Mouse (Mus musculus) hindbrain, postnatal 0 days (tissue): ENCODE measurements around the gene Gm20388. TPM values are rescaled to one million over a fixed set of nuclear protein-coding genes. Genes with fewer than 3 reads are reported as not detected.

Experiments
- ATAC-seq: fragments of 200-750 bp; cut with Nextera tagmentation; 2 replicates; pipeline ENCODE4 v1.8.0; 2017; ENCODE audit warnings: mild to moderate bottlenecking, moderate TSS enrichment, moderate library complexity
- DNase-seq: peaks from one replicate; pipeline ENCODE4 v3.0.0-alpha.2; 2015; ENCODE audit warnings: low spot score
- H3K27ac ChIP-seq: fragments of 300-500 bp; sonication (generic); 2 replicates; pipeline ENCODE4 v1.5.1; 2014; ENCODE audit warnings: mild to moderate bottlenecking
- H3K27me3 ChIP-seq: fragments of 300-500 bp; sonication (generic); 2 replicates; pipeline ENCODE4 v1.6.1; 2014; ENCODE audit warnings: low read length, mixed read lengths; ENCODE audit not compliant: insufficient read depth
- H3K36me3 ChIP-seq: fragments of 300-500 bp; sonication (generic); 2 replicates; pipeline ENCODE4 v1.6.1; 2014; ENCODE audit warnings: low read length, mixed read lengths; ENCODE audit not compliant: insufficient read depth
- H3K4me1 ChIP-seq: fragments of 300-500 bp; sonication (generic); 2 replicates; pipeline ENCODE4 v1.6.1; 2014; ENCODE audit warnings: antibody characterized with exemption, low read length, mixed read lengths; ENCODE audit not compliant: insufficient read depth
- H3K4me2 ChIP-seq: fragments of 300-500 bp; sonication (generic); 2 replicates; pipeline ENCODE4 v1.6.1; 2014; ENCODE audit warnings: low read depth, mild to moderate bottlenecking, low read length, moderate library complexity, mixed read lengths
- H3K4me3 ChIP-seq: fragments of 300-500 bp; sonication (generic); 2 replicates; pipeline ENCODE4 v1.5.1; 2014; ENCODE audit warnings: low read length
- H3K9ac ChIP-seq: fragments of 300-500 bp; sonication (generic); replicated peaks from 2 replicates; pipeline ENCODE4 v1.6.1; 2014; ENCODE audit warnings: mild to moderate bottlenecking, low read length, moderate library complexity, mixed read lengths
- H3K9me3 ChIP-seq: fragments of 300-500 bp; sonication (generic); 2 replicates; pipeline ENCODE4 v1.6.1; 2016; ENCODE audit warnings: low read length, mixed read lengths
- CTCF ChIP-seq: IDR thresholded peaks from 2 replicates; pipeline ENCODE4 v1.5.1; 2016; ENCODE audit warnings: antibody characterized with exemption, control low read depth, low read depth
- WGBS: fragments of 180-500 bp; shearing (Covaris S2); extraction: QIAGEN DNeasy Blood & Tissue Kit; methylation state at CpG from one replicate; pipeline ENCODE4 v1.1.7; 2014; 5-methylcytosine and 5-hydroxymethylcytosine counted together
- polyA plus RNA-seq: library from polyadenylated mRNA; unstranded; fragments of >200 nt; fragmentation: Nextera tagmentation; extraction: Ambion mirVana; gene quantifications from 2 replicates; pipeline ENCODE4 v1.2.1, GENCODE M21; 2015
- total RNA-seq: library from RNA; depleted of rRNA; stranded (reverse); fragments of >200 nt; gene quantifications from 2 replicates; pipeline ENCODE4 v1.2.3, GENCODE M21; 2014

The Gm20388 gene
- total and polyA plus RNA-seq, 2 experiments from 2014 or later: 71.3 TPM; not detected in 1

- Histone ChIP-seq H3K4me3 (no peak overlapping the region), H3K27ac (no peak overlapping the region), H3K9ac (no peak overlapping the region), H3K4me2 (no peak overlapping the region), H3K27me3 (no peaks in the 10 kb centered on the region), H3K36me3 (no peaks in the 10 kb centered on the region), H3K9me3 (no peaks in the 10 kb centered on the region), H3K4me1 (peaks cover 24% of the 10 kb centered on the region)
- ATAC-seq (no peak), DNase-seq (no peak)
- WGBS: 89% methylated on average over 12 of the region's 12 CpGs
- no peak for TF ChIP-seq CTCF
These were observed 559.5 kb downstream of the Gm20388 start for GRCm38 (mm10) chr8:120470170-120470569.

DNA sequence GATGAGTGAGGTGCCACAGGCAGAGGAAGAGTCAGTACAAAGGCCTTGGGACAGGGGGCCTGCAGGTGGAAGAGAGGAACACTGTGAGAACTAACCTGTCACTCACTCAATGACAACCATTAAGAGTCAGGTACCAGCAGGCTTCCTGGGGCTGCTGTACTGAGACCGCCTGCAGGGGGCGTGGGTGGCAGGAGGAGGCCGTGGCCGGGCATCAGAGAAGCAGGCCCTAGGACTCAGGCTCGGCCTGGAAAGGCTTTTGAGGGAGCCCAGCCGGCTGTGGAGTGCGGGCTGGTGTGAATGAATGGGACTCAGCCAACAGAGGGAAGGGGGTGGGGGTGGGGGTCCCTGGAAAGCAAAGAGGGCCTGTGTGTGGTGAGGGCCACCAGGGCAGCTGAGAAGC, 560.5 kb downstream of the Gm20388 start:
- no peak for DNase-seq
- H3K4me3 ChIP-seq: no peak overlapping the region
- no peaks in the 10 kb centered on the region for H3K36me3 ChIP-seq
- no peaks in the 10 kb centered on the region for H3K9me3 ChIP-seq
- H3K27ac ChIP-seq: peak overlapping the region; percentile 72; the same call in 1 of the 2 replicates
- WGBS: 13% methylated on average over 7 of the region's 7 CpGs
- peak; percentile 68 for TF ChIP-seq CTCF
- H3K4me1 ChIP-seq: peaks cover 18% of the 10 kb centered on the region
- H3K27me3 ChIP-seq: no peaks in the 10 kb centered on the region
- no peak overlapping the region for H3K9ac ChIP-seq
- no peak overlapping the region for H3K4me2 ChIP-seq
- peak; percentile 50 for ATAC-seq

GRCm38 (mm10) chr8:120471752-120472151, 561.1 kb downstream of the Gm20388 start:
- peak overlapping the region; percentile 72; the same call in 1 of the 2 replicates for H3K27ac ChIP-seq
- WGBS: 62% methylated on average over 2 of the region's 2 CpGs
- no peak overlapping the region for H3K9ac ChIP-seq
- no peaks in the 10 kb centered on the region for H3K9me3 ChIP-seq
- H3K4me3 ChIP-seq: no peak overlapping the region
- H3K27me3 ChIP-seq: no peaks in the 10 kb centered on the region
- H3K36me3 ChIP-seq: no peaks in the 10 kb centered on the region
- TF ChIP-seq CTCF: no peak
- H3K4me1 ChIP-seq: peaks cover 14% of the 10 kb centered on the region
- DNase-seq (no peak), ATAC-seq (no peak)
- no peak overlapping the region for H3K4me2 ChIP-seq

DNA sequence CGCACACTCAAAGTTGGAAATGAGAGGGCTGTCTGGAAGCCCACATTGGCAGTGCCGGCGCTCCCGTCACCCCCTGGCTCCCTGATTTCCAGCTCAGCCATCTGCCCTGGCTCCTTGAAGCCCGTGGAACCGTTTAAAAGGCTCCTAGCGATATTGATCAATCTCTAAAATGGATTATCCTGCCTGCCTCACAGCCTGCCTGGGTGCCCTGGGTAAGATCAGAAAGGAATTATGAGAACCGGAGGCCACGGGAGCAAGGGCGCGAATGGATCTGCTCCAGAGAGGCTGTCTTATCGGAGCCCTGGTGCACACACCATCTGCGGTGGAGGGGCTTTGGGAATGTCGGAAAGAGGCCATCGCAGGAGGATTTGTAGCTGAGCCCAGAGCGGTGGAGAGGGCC, 561.6 kb downstream of the Gm20388 start:
- no peak for TF ChIP-seq CTCF
- no peaks in the 10 kb centered on the region for H3K27me3 ChIP-seq
- no peak overlapping the region for H3K9ac ChIP-seq
- H3K4me2 ChIP-seq: peak overlapping the region; percentile 8; the same call in 1 of the 2 replicates
- no peaks in the 10 kb centered on the region for H3K9me3 ChIP-seq
- ATAC-seq: no peak
- H3K27ac ChIP-seq: peak overlapping the region; percentile 72; the same call in 1 of the 2 replicates
- peaks cover 14% of the 10 kb centered on the region for H3K4me1 ChIP-seq
- WGBS: 26% methylated on average over 16 of the region's 16 CpGs
- H3K36me3 ChIP-seq: no peaks in the 10 kb centered on the region
- H3K4me3 ChIP-seq: no peak overlapping the region
- peak; percentile 67 for DNase-seq

- Histone ChIP-seq H3K27me3 (no peaks in the 10 kb centered on the region), H3K4me1 (peaks cover 14% of the 10 kb centered on the region), H3K4me3 (no peak overlapping the region), H3K27ac (no peak overlapping the region), H3K4me2 (no peak overlapping the region), H3K9ac (no peak overlapping the region), H3K9me3 (no peaks in the 10 kb centered on the region), H3K36me3 (no peaks in the 10 kb centered on the region)
- no peak for TF ChIP-seq CTCF
- ATAC-seq: no peak
- no peak for DNase-seq
- 83% methylated on average over 13 of the region's 13 CpGs for WGBS
These were observed 563.2 kb downstream of the Gm20388 start for GRCm38 (mm10) chr8:120473729-120474364.

DNA sequence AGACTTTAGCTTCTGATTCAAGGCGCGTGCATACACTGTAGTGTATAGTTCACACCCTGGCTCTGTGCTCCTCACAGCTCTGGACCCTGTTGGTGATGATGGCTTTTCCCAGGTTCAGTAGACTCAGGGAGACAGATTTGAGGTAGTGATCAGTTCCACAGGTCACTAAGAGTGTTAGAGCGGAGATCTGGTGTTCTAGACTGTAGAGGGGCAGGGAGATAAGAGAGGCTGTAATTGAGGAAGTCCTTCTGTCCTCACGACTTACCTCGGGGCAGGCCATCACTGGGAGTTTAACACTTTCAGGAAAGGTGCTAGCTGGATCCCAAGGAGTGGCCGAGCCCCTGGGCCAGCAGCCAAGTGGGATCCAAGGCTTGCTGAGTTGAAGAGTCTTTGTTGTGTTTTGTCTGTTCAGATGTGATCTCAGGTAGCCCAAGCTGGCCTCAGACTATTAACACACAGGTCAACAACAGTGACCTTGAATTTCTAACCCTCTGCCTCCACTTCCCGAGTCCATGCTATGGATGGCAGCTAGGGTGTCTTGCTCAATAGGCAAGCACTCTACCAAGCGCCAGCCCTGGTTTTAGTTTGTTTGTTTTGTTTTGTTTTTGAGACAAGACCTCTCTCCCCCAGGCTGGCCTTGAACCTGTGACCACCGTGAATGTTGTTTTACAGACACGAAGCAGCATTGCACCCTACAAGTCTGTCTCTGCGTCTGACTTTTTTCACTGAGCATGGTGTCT, 564.0 kb downstream of the Gm20388 start:
- ATAC-seq (no peak), DNase-seq (no peak)
- Histone ChIP-seq H3K9me3 (no peaks in the 10 kb centered on the region), H3K27ac (no peak overlapping the region), H3K4me2 (no peak overlapping the region), H3K4me3 (no peak overlapping the region), H3K36me3 (no peaks in the 10 kb centered on the region), H3K4me1 (peaks cover 14% of the 10 kb centered on the region), H3K27me3 (no peaks in the 10 kb centered on the region), H3K9ac (no peak overlapping the region)
- no peak for TF ChIP-seq CTCF
- 86% methylated on average over 11 of the region's 11 CpGs for WGBS
